Mouse (Mus musculus): ENCODE measurements around the gene Lrrc72.

Gene Lrrc72

GRCm38 (mm10) chr12:36190343-36190742 is 62.9 kb downstream of the Lrrc72 start:
- peak; percentile 32 for DNase-seq (ENCODE audit: low read depth)

DNA sequence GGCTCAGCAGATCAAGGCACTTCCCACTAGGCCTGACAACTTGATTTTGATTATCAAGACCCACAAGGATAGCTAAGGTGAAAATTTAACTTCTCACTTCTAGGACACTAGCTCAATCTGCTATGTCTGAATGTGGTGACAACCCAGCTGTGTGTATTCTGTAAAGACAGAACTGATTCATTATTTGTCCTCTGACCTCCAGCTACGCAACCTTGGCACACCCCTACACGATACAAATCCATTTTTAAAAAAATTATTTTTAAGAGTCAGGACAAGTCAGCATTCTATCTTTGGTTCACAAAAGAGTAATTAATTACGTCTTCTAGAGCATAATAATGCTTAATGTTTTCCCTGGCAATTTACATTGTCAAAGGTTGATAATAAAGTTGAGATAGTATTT is 63.6 kb downstream of the Lrrc72 start:
- no peak for DNase-seq (ENCODE audit: low read depth)

GRCm38 (mm10) chr12:36187081-36187480 is 66.1 kb downstream of the Lrrc72 start:
- DNase-seq (ENCODE audit: low read depth), result no peak

GRCm38 (mm10) chr12:36182570-36182969 is 70.6 kb downstream of the Lrrc72 start:
- DNase-seq (ENCODE audit: low read depth), result no peak

DNA sequence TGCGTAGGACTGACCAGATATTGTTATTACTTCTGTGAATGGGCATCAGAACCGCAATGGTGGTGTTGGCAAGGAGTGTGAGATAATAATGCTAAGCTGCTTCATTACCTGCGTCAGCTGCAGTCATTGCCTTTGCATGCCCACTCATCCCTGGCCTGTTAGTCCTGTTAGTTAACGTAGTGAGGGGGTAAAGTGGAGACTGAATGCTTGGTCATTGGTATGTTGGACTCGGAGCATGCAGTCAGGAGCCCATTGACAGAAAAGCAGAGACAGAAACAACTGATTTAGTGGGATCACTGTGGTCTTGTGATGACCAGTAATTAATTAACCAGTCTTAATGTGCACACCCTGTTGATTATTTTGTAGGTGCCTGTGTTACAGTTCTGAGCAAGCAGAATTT is 76.0 kb downstream of the Lrrc72 start:
- DNase-seq (ENCODE audit: low read depth), result no peak

DNA sequence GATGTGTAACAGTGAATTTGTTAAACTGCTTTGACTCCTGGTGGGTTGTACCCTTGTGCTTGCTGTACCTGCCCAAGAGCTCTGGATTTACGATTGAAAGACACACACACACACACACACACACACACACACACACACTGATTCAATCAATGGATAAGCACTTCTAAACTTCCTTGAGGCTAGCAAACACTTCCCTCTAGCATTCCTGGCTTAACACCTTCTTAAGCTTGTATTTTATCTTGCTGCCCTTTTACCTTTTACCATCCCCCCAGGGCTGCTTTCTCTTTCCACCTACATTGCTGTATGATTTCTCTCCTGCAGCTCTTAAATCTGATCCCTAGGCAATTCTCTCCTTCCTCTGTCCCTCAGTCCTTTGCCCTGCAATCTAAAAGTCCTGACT is 87.9 kb downstream of the Lrrc72 start:
- DNase-seq (ENCODE audit: low read depth), result no peak

- no peak for DNase-seq (ENCODE audit: low read depth)
Measured at GRCm38 (mm10) chr12:36164126-36164791, 88.9 kb downstream of the Lrrc72 start.

All from naive thymus-derived CD4-positive, alpha-beta T cell, adult 2 months (primary cell).